Comparison of ENCODE assay signal across 25 mouse cellular contexts in the genomic region with DNA sequence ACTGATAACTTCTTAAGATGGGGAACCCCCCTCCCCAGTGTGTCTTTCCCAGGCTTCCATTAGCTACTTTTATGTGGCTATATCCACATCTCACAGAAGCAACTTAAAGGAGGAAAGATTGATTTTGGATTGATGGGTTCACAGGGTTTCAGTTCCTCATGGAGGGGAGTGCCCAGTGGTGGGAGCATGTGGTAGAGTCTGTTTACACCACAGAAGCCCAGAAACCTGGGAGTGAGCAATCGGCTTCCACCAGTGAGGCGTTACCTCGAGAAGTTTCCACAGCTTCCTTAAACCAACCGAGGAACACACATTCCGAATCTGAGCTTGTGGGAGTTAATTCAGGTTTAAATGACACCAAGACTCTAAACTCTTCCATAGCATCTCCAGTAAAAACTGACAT.
"Had no signal": no experiment of that assay in that cellular context is flagged by ENCODE, and none has a peak within 500 bp of the region (broad histone marks: within the 10 kb centered on the region; RNA-seq: fewer than 3 reads in every experiment).

No protein-coding gene starts in this region.

- H3K36me3 ChIP-seq: heart, embryonic 13.5 days; heart, embryonic 15.5 days; intestine, embryonic 15.5 days; limb, embryonic 13.5 days; limb, embryonic 15.5 days; liver, embryonic 12.5 days had no signal

- H3K27ac ChIP-seq: gastrocnemius, adult 2 months; heart, adult 2 months; heart, embryonic 13.5 days; heart, embryonic 15.5 days; hindbrain, embryonic 14.5 days; intestine, embryonic 15.5 days; kidney, postnatal 0 days; limb, embryonic 13.5 days; limb, embryonic 15.5 days; liver, embryonic 12.5 days; liver, embryonic 14.5 days had no signal

- H3K4me2 ChIP-seq: heart, embryonic 13.5 days; heart, embryonic 15.5 days; hindbrain, embryonic 14.5 days; intestine, embryonic 15.5 days; limb, embryonic 13.5 days; limb, embryonic 15.5 days; liver, embryonic 12.5 days had no signal

- DNase-seq: gastrocnemius, adult 2 months; gastrocnemius, postnatal 10 days; gastrocnemius, postnatal 25 days; heart, adult 2 months; heart, postnatal 14 days; heart, postnatal 36 days; kidney, adult 18-20 months; kidney, adult 8-10 months; kidney, postnatal 14 days; kidney, postnatal 36 days; layer of hippocampus, adult 9-11 months; layer of hippocampus, postnatal 36 days; left cerebral cortex, postnatal 4 days had no signal

- H3K9ac ChIP-seq: heart, embryonic 13.5 days; heart, embryonic 15.5 days; hindbrain, embryonic 14.5 days; intestine, embryonic 15.5 days; limb, embryonic 13.5 days; limb, embryonic 15.5 days; liver, embryonic 12.5 days; liver, embryonic 14.5 days had no signal

- H3K4me3 ChIP-seq: gastrocnemius, adult 2 months; heart, adult 2 months; heart, embryonic 13.5 days; heart, embryonic 15.5 days; intestine, embryonic 15.5 days; limb, embryonic 13.5 days; limb, embryonic 15.5 days; liver, embryonic 12.5 days had no signal

- ATAC-seq: hindbrain, embryonic 16.5 days; inflammation-experienced regulatory T-cells, adult 6 months; intestine, embryonic 15.5 days; intestine, postnatal 0 days; liver, embryonic 12.5 days had no signal

- H3K4me1 ChIP-seq: heart, embryonic 13.5 days; heart, embryonic 15.5 days; intestine, embryonic 15.5 days; limb, embryonic 13.5 days; limb, embryonic 15.5 days; liver, embryonic 12.5 days had no signal

- H3K27me3 ChIP-seq: heart, embryonic 13.5 days; heart, embryonic 15.5 days; intestine, embryonic 15.5 days; limb, embryonic 13.5 days; limb, embryonic 15.5 days; liver, embryonic 12.5 days had no signal

- H3K9me3 ChIP-seq: heart, embryonic 13.5 days; heart, embryonic 15.5 days; intestine, embryonic 15.5 days; limb, embryonic 13.5 days; limb, embryonic 15.5 days; liver, embryonic 12.5 days had no signal
